Mouse (Mus musculus): ENCODE measurements around the gene Scarf1. TPM values are rescaled to one million over a fixed set of nuclear protein-coding genes. Genes with fewer than 3 reads are reported as not detected.
A peak's percentile ranks its signal among the peaks of the same experiment; 100 is the strongest.

The Scarf1 gene
- polyA plus RNA-seq, 1 experiment from 2014 or later: 19.5 TPM

DNA sequence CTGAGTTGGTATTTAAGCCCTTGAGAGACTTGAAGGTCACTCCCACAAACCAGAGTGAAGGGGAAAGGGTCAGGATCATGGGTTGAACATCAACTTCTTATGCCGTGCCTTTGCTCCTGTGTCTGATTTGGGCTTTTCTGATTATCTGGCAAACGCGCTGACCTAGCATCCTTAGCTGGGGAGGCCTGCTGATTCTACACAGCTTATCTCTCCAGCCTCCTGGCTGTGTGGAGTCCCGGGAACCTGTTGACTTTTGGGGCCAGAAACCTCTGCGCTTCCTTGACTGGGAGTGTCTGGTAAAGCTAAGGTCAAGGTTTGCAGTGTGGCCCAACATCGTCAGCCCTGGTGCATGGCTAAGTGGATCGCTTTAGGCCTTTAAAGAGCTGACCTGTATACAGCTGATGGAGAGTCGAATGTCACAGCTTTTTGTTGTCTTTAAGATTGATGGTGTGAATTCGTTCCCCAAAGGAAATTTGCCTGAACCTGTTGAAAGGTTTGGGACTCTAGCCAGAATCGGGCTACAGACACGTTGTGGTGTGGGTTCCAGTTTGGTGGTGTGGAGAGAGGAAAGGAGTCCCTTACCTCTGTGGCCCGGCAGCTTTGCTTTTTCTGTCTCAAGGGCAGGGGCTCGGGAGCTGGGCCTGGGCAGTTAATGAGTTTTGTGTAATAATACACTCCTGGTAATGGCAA is 21.9 kb downstream of the Scarf1 start:
- WGBS: 20% methylated on average over 13 of the region's 13 CpGs
- H3K9ac ChIP-seq (replicated peaks; ENCODE audit: low read length): peak overlapping the region; percentile 44; the same call in 1 of the 2 replicates

DNA sequence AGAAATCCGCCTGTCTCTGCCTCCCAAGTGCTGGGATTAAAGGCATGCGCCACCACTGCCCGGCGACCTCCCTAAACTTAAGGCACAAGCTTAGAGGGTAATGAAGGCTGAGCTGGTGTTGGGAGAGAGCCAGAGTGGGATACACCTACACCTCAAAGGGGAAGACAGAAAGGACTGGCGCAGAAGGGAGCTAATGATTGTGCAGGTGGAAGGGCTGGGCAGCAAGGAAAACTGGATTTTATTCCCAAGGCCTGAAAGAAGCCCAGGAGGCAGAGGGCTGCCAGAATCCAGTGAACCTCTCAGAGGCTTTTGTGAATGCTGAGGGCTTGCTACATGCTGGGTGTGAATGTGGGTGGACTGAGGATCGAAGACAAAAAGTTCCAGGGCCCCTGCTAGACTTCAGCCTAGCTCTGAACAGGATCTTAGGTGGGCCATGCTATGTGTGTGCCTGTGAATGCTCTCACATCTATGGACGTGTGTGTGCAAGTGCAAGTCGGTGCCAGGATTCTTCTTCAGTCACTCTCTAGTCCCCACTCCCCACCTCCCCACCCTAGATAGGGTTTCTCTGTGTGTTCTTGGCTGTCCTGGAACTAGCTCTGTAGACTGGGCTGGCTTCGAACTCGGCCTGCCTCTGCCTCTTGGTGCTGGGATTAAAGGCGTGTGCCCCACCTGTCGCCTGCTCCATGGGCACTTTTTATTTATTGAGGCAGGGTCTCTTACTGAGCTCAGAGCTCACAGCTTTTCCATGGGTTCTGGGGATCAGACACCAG is 23.1 kb downstream of the Scarf1 start:
- no peaks in the 10 kb centered on the region for H3K36me3 ChIP-seq (ENCODE audit: insufficient read depth, low read length)
- no peak overlapping the region for H3K27ac ChIP-seq (ENCODE audit: low read length)
- H3K4me2 ChIP-seq (replicated peaks; ENCODE audit: low read depth, low read length): no peak overlapping the region
- no peak overlapping the region for H3K4me3 ChIP-seq (ENCODE audit: low read length)
- ATAC-seq (ENCODE audit: low FRiP score, low TSS enrichment): no peak
- peaks cover 40% of the 10 kb centered on the region for H3K4me1 ChIP-seq (ENCODE audit: insufficient read depth, low read length)
- no peaks in the 10 kb centered on the region for H3K27me3 ChIP-seq (ENCODE audit: insufficient read depth, low read length)
- no peaks in the 10 kb centered on the region for H3K9me3 ChIP-seq (ENCODE audit: low read length)
- no peak overlapping the region for H3K9ac ChIP-seq (replicated peaks; ENCODE audit: low read length)
- 93% methylated on average over 12 of the region's 12 CpGs for WGBS

More for the DNA sequence above, 21.9 kb downstream of the Scarf1 start:
- peak overlapping the region; percentile 26; the same call in 1 of the 2 replicates for H3K4me2 ChIP-seq (replicated peaks; ENCODE audit: low read depth, low read length)
- H3K9me3 ChIP-seq (ENCODE audit: low read length): no peaks in the 10 kb centered on the region
- H3K4me1 ChIP-seq (ENCODE audit: insufficient read depth, low read length): peaks cover 44% of the 10 kb centered on the region
- ATAC-seq (ENCODE audit: low FRiP score, low TSS enrichment): no peak
- no peak overlapping the region for H3K4me3 ChIP-seq (ENCODE audit: low read length)
- H3K27ac ChIP-seq (ENCODE audit: low read length): peak overlapping the region; percentile 41; the same call in 1 of the 2 replicates
- H3K27me3 ChIP-seq (ENCODE audit: insufficient read depth, low read length): no peaks in the 10 kb centered on the region
- H3K36me3 ChIP-seq (ENCODE audit: insufficient read depth, low read length): no peaks in the 10 kb centered on the region

DNA sequence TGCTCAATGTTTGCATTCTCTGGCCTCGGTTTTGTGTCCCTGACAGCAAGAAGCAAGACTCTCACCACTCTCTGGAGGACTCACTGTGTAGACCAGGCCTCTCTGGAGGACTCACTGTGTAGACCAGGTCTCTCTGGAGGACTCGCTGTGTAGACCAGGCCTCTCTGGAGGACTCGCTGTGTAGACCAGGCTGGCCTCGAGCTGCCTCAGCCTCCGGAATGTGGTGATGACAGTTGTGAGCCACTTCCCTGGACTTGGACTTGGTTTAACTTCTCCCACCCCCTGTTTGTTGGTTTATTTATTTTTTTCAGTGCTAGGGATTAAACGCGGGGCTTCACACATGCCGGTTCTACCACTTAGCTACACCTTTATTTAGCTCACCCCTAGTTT is 23.7 kb downstream of the Scarf1 start:
- Histone ChIP-seq H3K4me1 (ENCODE audit: insufficient read depth, low read length) (peaks cover 40% of the 10 kb centered on the region), H3K27me3 (ENCODE audit: insufficient read depth, low read length) (no peaks in the 10 kb centered on the region), H3K9ac (replicated peaks; ENCODE audit: low read length) (no peak overlapping the region), H3K36me3 (ENCODE audit: insufficient read depth, low read length) (no peaks in the 10 kb centered on the region), H3K4me3 (ENCODE audit: low read length) (no peak overlapping the region), H3K27ac (ENCODE audit: low read length) (no peak overlapping the region), H3K4me2 (replicated peaks; ENCODE audit: low read depth, low read length) (no peak overlapping the region), H3K9me3 (ENCODE audit: low read length) (no peaks in the 10 kb centered on the region)
- WGBS: 87% methylated on average over 8 of the region's 8 CpGs
- ATAC-seq (ENCODE audit: low FRiP score, low TSS enrichment): no peak

DNA sequence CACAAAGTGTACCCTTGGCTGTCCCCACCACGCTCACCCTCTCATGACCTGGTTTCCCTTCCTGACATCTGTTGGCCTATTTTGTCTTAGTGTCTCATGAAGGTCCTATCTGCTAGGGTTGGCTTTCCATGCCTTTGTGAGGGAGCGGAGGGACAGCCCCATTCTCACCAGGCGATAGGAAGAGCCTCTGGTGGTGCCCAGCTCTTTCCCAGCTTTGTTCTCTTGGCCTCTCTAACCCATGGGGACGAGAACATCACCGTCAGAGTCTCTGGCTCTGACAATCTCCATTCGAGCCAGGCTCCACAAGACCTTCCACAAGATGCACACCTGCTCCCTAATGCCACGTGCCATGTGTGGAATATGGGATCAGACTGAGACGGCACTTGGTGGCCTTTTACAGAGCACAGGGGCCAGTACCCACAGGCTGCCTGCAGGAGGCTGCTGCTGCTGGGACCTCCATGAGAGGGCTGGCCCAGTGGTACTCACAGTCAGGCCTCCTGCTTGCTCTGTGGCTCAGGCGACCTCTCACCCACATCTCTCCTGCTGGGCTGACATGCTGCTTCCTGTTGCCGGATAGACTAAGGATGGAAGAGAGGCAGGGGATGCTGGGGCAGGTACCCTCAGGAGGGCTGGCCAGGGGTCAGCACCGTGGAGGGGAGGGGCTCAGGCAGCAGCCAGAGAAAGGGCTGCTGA is 24.3 kb downstream of the Scarf1 start:
- Histone ChIP-seq H3K36me3 (ENCODE audit: insufficient read depth, low read length) (no peaks in the 10 kb centered on the region), H3K9me3 (ENCODE audit: low read length) (no peaks in the 10 kb centered on the region), H3K27me3 (ENCODE audit: insufficient read depth, low read length) (no peaks in the 10 kb centered on the region), H3K9ac (replicated peaks; ENCODE audit: low read length) (peak overlapping the region; percentile 28), H3K4me3 (ENCODE audit: low read length) (no peak overlapping the region), H3K4me2 (replicated peaks; ENCODE audit: low read depth, low read length) (no peak overlapping the region), H3K4me1 (ENCODE audit: insufficient read depth, low read length) (peaks cover 39% of the 10 kb centered on the region), H3K27ac (ENCODE audit: low read length) (peak overlapping the region; percentile 54)
- 51% methylated on average over 11 of the region's 11 CpGs for WGBS
- peak; percentile 32; the same call in 1 of the 2 replicates for ATAC-seq (ENCODE audit: low FRiP score, low TSS enrichment)

DNA sequence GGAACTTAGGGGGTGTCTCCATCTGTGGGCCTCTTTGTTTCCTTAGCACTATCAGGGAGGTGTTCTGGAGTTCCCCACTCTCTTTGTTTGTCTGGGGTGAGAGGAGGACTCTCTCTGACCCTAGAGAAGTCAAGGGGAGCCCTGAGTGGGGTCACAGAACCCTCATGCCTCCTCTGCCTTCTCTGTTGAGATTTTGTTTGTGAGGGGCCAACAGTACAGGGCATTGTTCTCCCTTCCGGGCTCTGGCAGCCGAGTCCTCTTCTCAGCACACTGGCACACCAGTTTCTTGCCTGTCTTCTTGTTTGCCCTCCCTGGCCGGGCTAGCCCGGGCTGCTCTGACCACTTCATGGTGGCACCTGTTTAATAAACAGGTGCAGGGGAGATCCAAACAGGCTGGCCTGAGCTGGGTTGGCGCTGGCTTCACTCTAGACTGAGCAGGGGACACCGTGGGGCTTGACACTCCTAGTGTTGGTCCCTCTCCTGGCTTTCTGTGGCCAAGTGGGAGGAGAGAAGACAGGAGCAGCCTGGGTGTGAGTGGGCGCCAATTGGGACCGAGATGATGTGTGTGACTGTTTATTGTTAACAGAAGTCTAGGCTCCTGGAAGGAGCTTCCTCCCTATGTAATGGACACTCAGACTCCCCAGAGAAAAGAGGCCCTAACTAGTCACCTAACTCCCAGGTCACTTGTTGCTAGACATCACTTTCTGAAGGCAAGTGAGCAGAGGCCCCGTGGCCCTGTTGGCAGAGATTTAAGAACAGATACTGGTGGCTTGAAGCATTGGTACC is 25.0 kb downstream of the Scarf1 start:
- peak; percentile 22; the same call in 1 of the 2 replicates for ATAC-seq (ENCODE audit: low FRiP score, low TSS enrichment)

DNA sequence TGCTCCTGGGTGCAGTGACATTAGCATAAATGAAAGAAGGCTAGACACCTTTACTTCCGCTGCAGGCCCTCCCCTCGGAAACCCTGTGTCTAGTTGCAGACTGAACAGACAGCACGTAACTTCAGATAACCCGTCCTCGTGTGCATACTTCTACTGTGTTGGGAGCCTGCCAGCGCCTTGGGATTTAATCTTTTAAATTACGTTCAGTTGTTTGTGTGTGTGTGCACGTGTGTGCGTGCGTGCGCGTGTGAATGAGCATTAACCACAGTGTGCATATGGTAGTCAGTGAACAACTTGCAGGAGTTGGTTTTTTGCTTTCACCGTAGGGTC is 25.6 kb downstream of the Scarf1 start:
- H3K27me3 ChIP-seq (ENCODE audit: insufficient read depth, low read length): no peaks in the 10 kb centered on the region
- 0 out of 2 replicates have a peak overlapping the region, but pooled peaks have one; percentile 36 for H3K9ac ChIP-seq (replicated peaks; ENCODE audit: low read length)
- H3K27ac ChIP-seq (ENCODE audit: low read length): peak overlapping the region; percentile 54; the same call in 1 of the 2 replicates
- H3K4me2 ChIP-seq (replicated peaks; ENCODE audit: low read depth, low read length): no peak overlapping the region
- no peaks in the 10 kb centered on the region for H3K9me3 ChIP-seq (ENCODE audit: low read length)
- ATAC-seq (ENCODE audit: low FRiP score, low TSS enrichment): no peak
- 78% methylated on average over 13 of the region's 13 CpGs for WGBS
- H3K36me3 ChIP-seq (ENCODE audit: insufficient read depth, low read length): no peaks in the 10 kb centered on the region
- H3K4me1 ChIP-seq (ENCODE audit: insufficient read depth, low read length): peaks cover 30% of the 10 kb centered on the region
- no peak overlapping the region for H3K4me3 ChIP-seq (ENCODE audit: low read length)

More for the DNA sequence above, 25.0 kb downstream of the Scarf1 start:
- peaks cover 35% of the 10 kb centered on the region for H3K4me1 ChIP-seq (ENCODE audit: insufficient read depth, low read length)
- H3K27me3 ChIP-seq (ENCODE audit: insufficient read depth, low read length): no peaks in the 10 kb centered on the region
- H3K36me3 ChIP-seq (ENCODE audit: insufficient read depth, low read length): no peaks in the 10 kb centered on the region
- peak overlapping the region; percentile 36 for H3K9ac ChIP-seq (replicated peaks; ENCODE audit: low read length)
- no peaks in the 10 kb centered on the region for H3K9me3 ChIP-seq (ENCODE audit: low read length)
- 47% methylated on average over 9 of the region's 9 CpGs for WGBS
- H3K27ac ChIP-seq (ENCODE audit: low read length): peak overlapping the region; percentile 54
- H3K4me2 ChIP-seq (replicated peaks; ENCODE audit: low read depth, low read length): no peak overlapping the region
- H3K4me3 ChIP-seq (ENCODE audit: low read length): no peak overlapping the region

DNA sequence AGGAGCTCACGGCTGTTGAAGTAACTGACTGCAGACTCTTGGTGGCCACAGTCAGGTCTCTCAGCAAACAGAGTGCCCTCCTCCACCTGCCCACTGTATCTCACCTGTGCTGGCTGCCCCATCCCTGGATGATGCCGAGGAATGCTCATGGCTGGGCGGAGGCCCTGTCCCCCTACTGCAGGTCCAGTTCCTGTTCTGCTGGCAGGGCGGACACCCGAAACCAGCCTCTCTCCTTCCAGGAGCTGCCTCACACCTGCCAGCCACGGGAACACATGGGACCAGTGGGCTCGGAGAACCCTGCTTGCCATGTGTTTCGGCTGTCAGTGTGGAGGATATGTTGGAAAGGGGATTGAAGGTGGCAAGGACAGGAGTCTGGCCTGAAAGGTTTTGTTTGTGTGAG is 26.9 kb downstream of the Scarf1 start:
- H3K36me3 ChIP-seq (ENCODE audit: insufficient read depth, low read length): no peaks in the 10 kb centered on the region
- ATAC-seq (ENCODE audit: low FRiP score, low TSS enrichment): no peak
- no peaks in the 10 kb centered on the region for H3K27me3 ChIP-seq (ENCODE audit: insufficient read depth, low read length)
- no peak overlapping the region for H3K27ac ChIP-seq (ENCODE audit: low read length)
- no peak overlapping the region for H3K4me3 ChIP-seq (ENCODE audit: low read length)
- no peak overlapping the region for H3K4me2 ChIP-seq (replicated peaks; ENCODE audit: low read depth, low read length)
- 68% methylated on average over 8 of the region's 8 CpGs for WGBS
- H3K9me3 ChIP-seq (ENCODE audit: low read length): no peaks in the 10 kb centered on the region
- H3K4me1 ChIP-seq (ENCODE audit: insufficient read depth, low read length): peaks cover 20% of the 10 kb centered on the region
- H3K9ac ChIP-seq (replicated peaks; ENCODE audit: low read length): no peak overlapping the region

DNA sequence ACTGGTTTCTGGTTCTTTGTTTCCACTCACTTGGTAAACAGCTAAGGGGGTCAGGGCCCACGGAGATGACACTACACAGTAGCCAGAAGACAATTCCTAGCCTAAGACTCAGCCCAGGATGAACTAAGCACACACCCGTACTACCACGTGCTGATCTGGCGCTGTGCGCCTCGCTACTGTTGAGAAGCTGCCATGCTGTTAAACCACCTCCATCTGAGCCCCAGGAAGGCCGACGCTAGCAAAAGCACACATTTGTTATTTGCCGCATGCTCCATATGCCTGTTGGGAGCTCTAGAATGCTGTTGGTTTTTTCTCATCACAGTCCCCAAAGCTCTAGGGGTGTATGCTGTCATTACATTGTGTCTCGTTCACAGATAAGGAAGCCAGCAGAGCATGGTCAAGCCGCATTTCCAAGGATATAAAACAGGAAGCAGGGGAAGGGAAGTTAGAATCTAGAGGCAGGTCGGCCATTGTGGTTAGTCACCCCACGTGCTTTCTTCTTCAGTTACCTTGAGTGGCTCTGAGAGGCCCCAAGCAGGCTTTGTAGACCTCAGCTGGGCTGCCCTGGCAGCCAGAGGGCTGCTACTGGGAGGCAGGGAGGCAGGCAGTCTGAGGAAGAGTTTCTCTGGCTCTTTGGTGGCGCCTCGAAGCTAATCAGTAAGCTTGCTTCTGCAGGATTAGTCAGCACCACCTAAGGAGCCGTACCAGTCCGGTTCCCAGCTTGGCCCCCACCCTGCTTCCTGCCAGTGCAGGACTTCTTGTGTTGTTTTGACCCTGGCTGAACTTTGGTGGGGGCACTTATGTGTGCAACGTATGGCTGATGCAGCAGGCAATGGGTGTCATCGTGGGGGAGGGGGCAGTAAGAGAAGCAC is 27.6 kb downstream of the Scarf1 start:
- H3K4me1 ChIP-seq (ENCODE audit: insufficient read depth, low read length): peaks cover 16% of the 10 kb centered on the region
- no peaks in the 10 kb centered on the region for H3K27me3 ChIP-seq (ENCODE audit: insufficient read depth, low read length)
- H3K9ac ChIP-seq (replicated peaks; ENCODE audit: low read length): no peak overlapping the region
- no peaks in the 10 kb centered on the region for H3K9me3 ChIP-seq (ENCODE audit: low read length)
- H3K36me3 ChIP-seq (ENCODE audit: insufficient read depth, low read length): no peaks in the 10 kb centered on the region
- no peak overlapping the region for H3K27ac ChIP-seq (ENCODE audit: low read length)
- H3K4me2 ChIP-seq (replicated peaks; ENCODE audit: low read depth, low read length): no peak overlapping the region
- ATAC-seq (ENCODE audit: low FRiP score, low TSS enrichment): peak; percentile 50; the same call in 1 of the 2 replicates
- H3K4me3 ChIP-seq (ENCODE audit: low read length): no peak overlapping the region
- WGBS: 75% methylated on average over 19 of the region's 19 CpGs
